ENCODE assay signal across 8 mouse cellular contexts in the genomic region with DNA sequence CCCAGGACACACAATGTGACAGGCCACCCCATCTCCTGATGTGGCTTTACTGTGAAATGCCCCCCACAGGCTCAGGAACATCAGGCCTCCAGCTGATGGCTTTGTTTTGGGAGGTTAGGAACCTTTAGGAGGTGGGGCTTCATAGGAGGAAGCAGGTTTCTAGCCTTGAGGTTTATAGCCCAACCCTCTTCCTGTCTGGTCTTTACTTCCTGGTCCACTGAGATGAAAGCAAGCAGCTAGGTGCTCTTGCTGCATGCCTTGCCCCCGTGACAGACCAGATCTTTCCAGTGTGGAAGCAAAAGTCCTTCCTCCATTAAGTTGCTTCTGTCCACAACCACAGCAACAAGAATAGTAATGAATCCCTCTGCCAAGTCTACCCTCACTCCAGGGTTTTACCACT. TPM values are rescaled to one million over a fixed set of nuclear protein-coding genes. Genes with fewer than 3 reads are reported as not detected.
DNase-seq lines count a peak whose midpoint lies in the region; ATAC-seq and TF ChIP-seq lines count a peak whose summit lies in the region.

No protein-coding gene starts in this region.

- H3K79me2 ChIP-seq in heart, adult 2 months (replicated peaks; ENCODE audit: control insufficient read depth, insufficient read depth, low read length), result peaks cover 2% of the 10 kb centered on the region; the same call in 1 of the 2 replicates

- ATAC-seq in midbrain, embryonic 12.5 days (ENCODE audit: low FRiP score, low read depth), result no peak
- ATAC-seq in midbrain, postnatal 0 days (ENCODE audit: low FRiP score), result no peak
- ATAC-seq in limb, embryonic 13.5 days (ENCODE audit: low FRiP score, low read depth), result no peak
- ATAC-seq in forebrain, embryonic 11.5 days (replicated peaks; ENCODE audit: low FRiP score), result no peak

- H3K9ac ChIP-seq in heart, adult 2 months (ENCODE audit: low read depth, low read length), result no peak overlapping the region
- H3K9ac ChIP-seq in midbrain, embryonic 12.5 days (replicated peaks), result no peak overlapping the region
- H3K9ac ChIP-seq in midbrain, postnatal 0 days (replicated peaks; ENCODE audit: low read length, poor library complexity, severe bottlenecking), result no peak overlapping the region
- no peak overlapping the region for H3K9ac ChIP-seq in limb, embryonic 13.5 days
- no peak overlapping the region for H3K9ac ChIP-seq in forebrain, embryonic 11.5 days (ENCODE audit: low read length)

- no peak overlapping the region for H3K4me3 ChIP-seq in heart, adult 2 months
- no peak overlapping the region for H3K4me3 ChIP-seq in midbrain, embryonic 12.5 days
- no peak overlapping the region for H3K4me3 ChIP-seq in midbrain, postnatal 0 days (ENCODE audit: low read depth, low read length)
- no peak overlapping the region for H3K4me3 ChIP-seq in limb, embryonic 13.5 days
- no peak overlapping the region for H3K4me3 ChIP-seq in forebrain, embryonic 11.5 days (ENCODE audit: low read depth, low read length)

- no peak overlapping the region for H3K4me2 ChIP-seq in midbrain, embryonic 12.5 days (replicated peaks)
- no peak overlapping the region for H3K4me2 ChIP-seq in midbrain, postnatal 0 days (ENCODE audit: low read depth, low read length, poor library complexity, severe bottlenecking)
- H3K4me2 ChIP-seq in limb, embryonic 13.5 days (replicated peaks), result no peak overlapping the region
- no peak overlapping the region for H3K4me2 ChIP-seq in forebrain, embryonic 11.5 days (ENCODE audit: low read depth, low read length, severe bottlenecking)

- peaks cover 7% of the 10 kb centered on the region for H3K36me3 ChIP-seq in heart, adult 2 months (ENCODE audit: control insufficient read depth, insufficient read depth, low read length)
- peaks cover 5% of the 10 kb centered on the region; the same call in 1 of the 2 replicates for H3K36me3 ChIP-seq in midbrain, embryonic 12.5 days
- H3K36me3 ChIP-seq in midbrain, postnatal 0 days (ENCODE audit: insufficient read depth, low read length), result no peaks in the 10 kb centered on the region
- H3K36me3 ChIP-seq in limb, embryonic 13.5 days, result no peaks in the 10 kb centered on the region
- no peaks in the 10 kb centered on the region for H3K36me3 ChIP-seq in forebrain, embryonic 11.5 days (ENCODE audit: control insufficient read depth, insufficient read depth, low read length)

- H3K4me1 ChIP-seq in heart, adult 2 months (ENCODE audit: control insufficient read depth, insufficient read depth, low read length), result peaks cover 49% of the 10 kb centered on the region
- H3K4me1 ChIP-seq in midbrain, embryonic 12.5 days, result peaks cover 75% of the 10 kb centered on the region
- peaks cover 35% of the 10 kb centered on the region for H3K4me1 ChIP-seq in midbrain, postnatal 0 days (ENCODE audit: insufficient read depth, low read length)
- peaks cover 70% of the 10 kb centered on the region for H3K4me1 ChIP-seq in limb, embryonic 13.5 days
- peaks cover 45% of the 10 kb centered on the region for H3K4me1 ChIP-seq in forebrain, embryonic 11.5 days (replicated peaks; ENCODE audit: control insufficient read depth, insufficient read depth, low read length)

- no peak for TF ChIP-seq EP300 in heart, adult 2 months (IDR thresholded peaks at IDR 0.05; ENCODE audit: insufficient read depth, low read depth, low read length)

- no peak for TF ChIP-seq POLR2A in heart, adult 2 months (IDR thresholded peaks at IDR 0.05; ENCODE audit: insufficient read depth, low read depth, low read length)

- peak overlapping the region; percentile 55 for H3K27ac ChIP-seq in heart, adult 2 months
- peak overlapping the region; percentile 22; the same call in 1 of the 2 replicates for H3K27ac ChIP-seq in midbrain, embryonic 12.5 days (replicated peaks)
- no peak overlapping the region for H3K27ac ChIP-seq in midbrain, postnatal 0 days (ENCODE audit: low read depth, low read length)
- peak overlapping the region; percentile 28; the same call in 1 of the 2 replicates for H3K27ac ChIP-seq in limb, embryonic 13.5 days
- no peak overlapping the region for H3K27ac ChIP-seq in forebrain, embryonic 11.5 days (ENCODE audit: low read depth, low read length)

- intact Hi-C loops in heart, adult 2 months (cut with DNase I), result loop anchor here (5.0 kb wide), 1 partner anchor 36 kb away; the partner anchor contains the start of gene Sipa1l2

- DNase-seq in heart, adult 2 months, result no peak
- DNase-seq in heart, adult 18-20 months, result no peak
- no peak for DNase-seq in midbrain, postnatal 0 days (ENCODE audit: low spot score)
- peak; percentile 23 for DNase-seq in thymus, postnatal 25 days
- no peak for DNase-seq in forebrain, embryonic 11.5 days (ENCODE audit: low spot score)
- no peak for DNase-seq in layer of hippocampus, adult 9-10 months (ENCODE audit: low spot score)

- no peak for TF ChIP-seq CTCF in heart, adult 2 months (IDR thresholded peaks at IDR 0.05)
- TF ChIP-seq CTCF in midbrain, postnatal 0 days (IDR thresholded peaks at IDR 0.05), result no peak

- 42% methylated on average over 1 of the region's 1 CpGs for WGBS in heart, adult 2 months
- WGBS in midbrain, embryonic 12.5 days, result 65% methylated on average over 1 of the region's 1 CpGs
- 70% methylated on average over 1 of the region's 1 CpGs for WGBS in midbrain, postnatal 0 days
- 20% methylated on average over 1 of the region's 1 CpGs for WGBS in limb, embryonic 13.5 days
- 50% methylated on average over 1 of the region's 1 CpGs for WGBS in forebrain, embryonic 11.5 days

- no peaks in the 10 kb centered on the region for H3K27me3 ChIP-seq in heart, adult 2 months (ENCODE audit: control insufficient read depth, insufficient read depth, low read length)
- peaks cover 17% of the 10 kb centered on the region for H3K27me3 ChIP-seq in midbrain, embryonic 12.5 days
- no peaks in the 10 kb centered on the region for H3K27me3 ChIP-seq in midbrain, postnatal 0 days (ENCODE audit: insufficient read depth, low read length)
- no peaks in the 10 kb centered on the region; the same call in 1 of the 2 replicates for H3K27me3 ChIP-seq in limb, embryonic 13.5 days
- H3K27me3 ChIP-seq in forebrain, embryonic 11.5 days (ENCODE audit: control insufficient read depth, insufficient read depth, low read length), result no peaks in the 10 kb centered on the region

- no peaks in the 10 kb centered on the region for H3K9me3 ChIP-seq in midbrain, embryonic 12.5 days
- H3K9me3 ChIP-seq in midbrain, postnatal 0 days (ENCODE audit: low read length), result no peaks in the 10 kb centered on the region
- H3K9me3 ChIP-seq in limb, embryonic 13.5 days, result no peaks in the 10 kb centered on the region
- no peaks in the 10 kb centered on the region for H3K9me3 ChIP-seq in forebrain, embryonic 11.5 days (ENCODE audit: control insufficient read depth, low read length)

RNA-seq across cellular contexts. Expression of gene Sipa1l2, which starts 38.0 kb away (rescaled TPM):
- 10 to 100 TPM; 42.9 to 45.4 TPM for total RNA-seq in heart, adult 2 months (2021)
- polyA plus RNA-seq in heart, adult 2 months (2012; rRNA removed), result 27.0 and 40.5 TPM in 2 replicates
- 10 to 100 TPM; 37.9 to 42.2 TPM for total RNA-seq in heart, adult 18-20 months (2021)
- 43.7 and 45.4 TPM in 2 replicates for polyA plus RNA-seq in midbrain, embryonic 12.5 days (2016; fragmentation: Nextera tagmentation; extraction: Ambion mirVana)
- 52.6 and 53.7 TPM in 2 replicates for total RNA-seq in midbrain, postnatal 0 days (2014; rRNA removed)
- polyA plus RNA-seq in midbrain, postnatal 0 days (2015; fragmentation: Nextera tagmentation; extraction: Ambion mirVana), result 8.8 and 10.1 TPM in 2 replicates
- 12.9 and 17.2 TPM in 2 replicates for polyA plus RNA-seq in limb, embryonic 13.5 days (2015; fragmentation: Nextera tagmentation; extraction: Ambion mirVana)
- 19.9 and 23.3 TPM in 2 replicates for polyA plus RNA-seq in forebrain, embryonic 11.5 days (2014; fragmentation: Nextera tagmentation; extraction: Ambion mirVana)

Comparison
In these comparisons a context has a peak if more than half of its experiments do, and no peak if none do; other contexts are left out.
1. H3K27ac ChIP-seq: peak in heart, adult 2 months (single experiment), midbrain, embryonic 12.5 days (single experiment) and limb, embryonic 13.5 days (single experiment); none in midbrain, postnatal 0 days (single experiment) and forebrain, embryonic 11.5 days (single experiment).